Mouse (Mus musculus) cerebellum, adult (tissue): ENCODE measurements around the gene Bcar3.

Experiments used
- ATAC-seq: cut with Nextera tagmentation; 2 replicates; pipeline ENCODE4 v1.9.2; 2017; ENCODE audit warnings: mild to moderate bottlenecking, moderate library complexity, mixed read lengths; ENCODE audit not compliant: insufficient number of reproducible peaks, low FRiP score, low TSS enrichment

Gene Bcar3

DNA sequence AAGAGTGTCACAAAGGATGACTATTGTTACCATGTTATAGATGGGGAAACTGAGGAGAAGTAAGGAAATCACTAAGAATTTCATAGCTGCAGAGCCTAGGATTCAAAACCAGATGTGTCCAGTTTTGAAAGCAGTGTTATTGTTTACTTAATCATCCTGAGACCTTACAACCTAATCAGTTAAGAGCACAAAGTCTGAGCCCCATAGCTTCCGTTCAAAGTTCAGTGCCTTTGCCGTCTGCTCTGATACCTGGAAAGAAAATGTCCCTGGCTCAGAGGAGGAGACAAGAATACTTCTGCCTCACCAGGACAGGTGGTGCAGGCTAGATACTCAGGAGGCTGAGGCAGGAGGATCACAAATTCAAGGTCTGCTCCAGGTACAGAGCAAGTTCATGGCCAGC lies 117.7 kb downstream of the Bcar3 start:
- no peak for ATAC-seq

DNA sequence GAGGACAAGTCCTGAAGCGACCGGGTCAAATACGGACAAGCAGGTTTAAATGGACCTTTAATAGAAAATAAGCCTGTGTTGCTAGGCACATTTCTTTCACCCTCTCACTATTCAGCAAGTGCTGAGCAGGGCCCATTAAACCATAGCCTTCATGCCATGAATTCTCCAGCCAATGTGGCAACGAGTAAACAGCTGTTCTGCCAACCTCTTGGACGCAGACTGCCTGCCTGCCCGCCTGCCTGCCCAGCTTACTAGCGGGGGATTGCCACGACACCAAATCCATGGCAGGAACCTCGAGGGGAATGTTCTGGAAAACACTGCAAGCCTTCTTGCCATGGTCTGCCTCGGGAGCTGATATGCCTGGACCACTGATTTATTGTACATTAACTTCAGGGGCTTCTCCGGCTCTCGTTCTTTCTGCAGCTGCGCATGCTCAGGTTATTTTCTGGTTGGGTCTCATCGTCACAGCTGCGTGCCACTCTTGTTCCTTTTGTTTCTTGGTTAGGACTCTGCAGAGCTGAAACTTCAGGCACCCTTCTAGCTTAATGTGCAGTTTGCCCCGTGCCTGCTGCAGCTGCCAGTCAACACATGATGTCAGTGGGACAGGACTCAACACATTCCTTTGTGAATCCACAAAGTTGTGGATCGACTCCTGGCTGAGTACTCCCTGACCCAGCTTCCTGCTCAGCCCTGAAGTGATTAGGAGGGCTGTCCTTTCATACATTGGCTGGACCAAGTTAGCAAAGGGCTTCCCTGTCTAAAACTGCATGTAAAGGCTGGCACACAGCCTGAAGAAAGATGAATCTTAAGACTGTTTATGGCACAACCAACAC lies 120.0 kb downstream of the Bcar3 start:
- peak; percentile 15; the same call in 1 of the 2 replicates for ATAC-seq

DNA sequence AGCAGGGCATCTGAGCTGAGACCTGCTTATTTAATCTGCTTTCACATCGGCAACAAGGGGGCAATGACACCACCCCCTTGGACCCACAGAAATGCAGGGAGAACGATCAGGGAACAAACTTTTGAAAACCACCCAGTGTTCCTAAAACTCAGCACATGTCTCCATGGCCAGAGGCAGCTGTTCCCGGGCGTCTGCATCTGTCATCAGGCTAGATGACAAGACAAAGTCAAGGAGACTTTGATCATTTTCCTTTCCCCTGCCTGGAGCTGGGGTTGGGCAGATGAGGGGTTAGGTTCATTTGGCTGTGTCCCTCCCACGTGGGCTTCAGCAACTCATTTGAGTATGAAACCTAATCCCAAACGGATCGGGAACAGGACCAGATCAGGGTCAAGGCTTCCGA lies 120.9 kb downstream of the Bcar3 start:
- ATAC-seq: no peak

DNA sequence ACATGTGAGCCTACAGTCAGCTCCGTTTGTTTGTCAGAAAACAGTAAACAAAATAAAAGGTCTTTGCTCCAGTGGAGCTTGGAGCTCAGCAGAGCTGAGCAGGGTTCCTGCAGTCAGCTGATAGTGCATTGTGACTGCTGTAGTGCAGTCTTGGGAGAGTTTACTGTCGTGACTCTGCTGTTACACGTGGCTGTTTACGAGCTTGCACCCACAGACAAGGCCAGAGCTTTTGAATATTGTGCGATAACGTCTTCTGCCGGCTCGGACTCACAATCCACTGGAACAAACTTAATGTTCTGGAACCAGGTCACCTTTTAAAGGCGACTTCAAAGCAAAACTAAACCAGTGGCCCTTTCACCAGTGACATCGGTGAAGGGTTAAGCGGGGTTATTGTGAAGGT lies 123.5 kb downstream of the Bcar3 start:
- no peak for ATAC-seq

DNA sequence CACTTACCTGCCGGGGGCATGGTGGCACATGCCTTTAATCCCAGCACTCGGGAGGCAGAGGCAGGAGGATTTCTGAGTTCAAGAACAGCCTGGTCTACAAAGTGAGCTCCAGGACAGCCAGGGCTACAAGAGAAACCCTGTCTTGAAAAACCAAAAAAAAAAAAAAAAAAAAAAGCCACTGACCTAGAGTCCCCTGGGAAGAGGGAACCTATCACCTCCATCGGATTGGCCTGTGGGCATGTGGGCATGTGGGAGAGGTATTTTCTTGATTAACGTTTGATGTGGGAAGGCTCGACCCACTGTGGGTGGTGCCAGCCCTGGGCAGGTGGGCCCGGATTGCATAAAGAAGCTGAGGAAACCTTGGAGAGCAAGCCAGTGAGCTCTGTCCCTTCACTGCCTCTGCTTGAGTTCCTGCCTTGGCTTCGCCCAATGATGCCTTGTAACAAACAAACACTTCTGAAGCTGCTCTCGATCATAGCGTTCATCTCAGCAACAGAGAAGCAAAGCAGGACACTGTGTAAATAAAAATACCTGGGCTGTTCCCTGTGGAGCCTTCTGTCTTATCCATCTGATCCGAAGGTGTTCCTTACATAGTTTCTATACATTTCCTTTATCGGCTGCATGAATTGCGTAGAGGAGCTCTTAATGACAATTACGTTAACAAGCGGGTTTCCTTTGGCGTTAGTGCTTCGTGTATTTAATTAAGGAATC lies 124.8 kb downstream of the Bcar3 start:
- ATAC-seq: no peak

DNA sequence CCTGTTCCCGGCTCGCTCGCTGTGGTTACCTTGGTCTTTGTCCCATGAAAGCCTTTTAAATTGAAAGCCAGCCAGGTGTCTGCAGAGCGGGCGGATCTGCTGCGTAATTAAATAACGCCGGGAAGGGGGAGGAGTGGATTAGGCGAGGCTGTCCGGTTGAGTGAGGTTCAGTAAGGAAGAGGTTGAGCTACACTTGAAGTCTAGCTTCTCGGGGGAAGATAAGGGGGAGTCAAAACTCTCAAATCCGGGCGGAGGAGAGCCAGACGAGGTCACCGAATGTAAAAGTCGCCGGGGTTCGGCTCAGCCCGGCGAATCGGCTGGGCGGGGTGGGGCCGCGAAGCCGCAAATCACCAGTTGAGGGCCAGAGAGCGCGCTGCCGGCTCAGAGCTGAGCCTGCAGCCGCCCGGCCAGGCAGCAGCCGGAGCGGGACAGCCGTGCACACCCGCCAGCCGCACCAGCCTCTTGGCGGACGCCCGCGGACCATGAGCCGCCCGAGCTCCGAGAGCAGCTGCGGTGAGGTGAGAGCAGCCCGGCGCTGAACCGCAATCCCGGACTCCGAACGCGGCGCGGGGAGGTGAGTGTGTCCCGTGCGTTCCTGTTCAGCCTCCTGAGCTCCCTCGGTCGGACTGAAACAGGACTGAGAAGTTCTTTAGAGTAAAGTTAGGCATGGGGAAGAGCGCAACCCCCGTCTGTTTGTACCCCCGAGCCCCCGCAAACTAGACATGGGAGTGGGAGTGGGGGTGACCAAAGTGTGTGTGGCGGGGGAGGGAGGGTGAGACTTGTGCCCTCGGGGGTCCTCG lies 125.9 kb downstream of the Bcar3 start:
- peak; percentile 89 for ATAC-seq

DNA sequence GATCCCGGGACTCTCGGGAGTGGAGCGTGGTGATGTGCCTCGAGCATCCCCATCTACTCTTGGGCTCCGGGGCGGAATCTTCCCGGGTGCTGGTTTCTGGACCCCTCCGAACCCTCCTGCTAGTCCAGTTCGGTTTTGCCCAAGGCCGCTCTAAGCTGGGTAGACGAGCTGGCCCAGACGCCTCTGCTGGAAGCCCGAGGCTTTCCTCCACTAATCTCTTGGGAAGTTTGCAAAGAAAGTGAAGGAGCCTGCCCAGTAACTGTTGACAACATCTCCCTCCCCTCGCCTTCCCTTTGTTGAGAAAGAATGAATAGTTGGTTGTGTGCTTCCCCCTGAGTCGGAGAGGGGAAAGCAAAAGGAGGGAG lies 126.5 kb downstream of the Bcar3 start:
- ATAC-seq: 0 out of 2 replicates have a peak, but pooled peaks have one; percentile 4

DNA sequence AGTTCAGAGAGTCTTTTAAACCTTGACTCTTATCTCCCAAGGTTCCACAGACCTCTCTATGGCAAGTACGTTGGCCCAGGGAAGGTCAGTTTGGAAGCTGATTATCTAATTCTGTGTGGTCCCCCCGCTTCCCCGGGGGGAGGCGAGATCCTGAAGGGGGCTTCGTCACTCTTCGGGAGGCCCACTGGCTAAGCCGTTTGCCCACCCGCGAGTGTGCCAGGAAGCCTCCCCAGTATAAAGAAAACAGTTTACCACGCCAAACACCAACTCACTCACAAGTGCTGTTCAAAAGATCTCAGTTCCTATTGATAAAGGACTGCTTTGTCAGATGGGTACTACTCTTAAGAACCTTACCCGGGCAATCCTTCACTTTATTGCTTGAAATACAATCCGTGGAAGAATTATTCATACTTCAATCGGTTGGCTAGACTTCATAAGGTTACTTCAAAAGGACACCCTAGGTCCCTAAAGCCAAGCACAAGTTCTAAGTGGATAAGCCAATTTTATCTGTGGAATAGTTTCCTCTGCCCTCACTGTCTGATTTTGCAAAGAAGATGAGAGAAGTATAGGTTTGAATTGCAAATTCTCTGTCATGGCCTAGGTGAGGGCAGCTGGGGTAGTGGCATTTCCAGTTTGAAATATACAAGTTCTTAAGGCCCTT lies 127.2 kb downstream of the Bcar3 start:
- ATAC-seq: no peak

DNA sequence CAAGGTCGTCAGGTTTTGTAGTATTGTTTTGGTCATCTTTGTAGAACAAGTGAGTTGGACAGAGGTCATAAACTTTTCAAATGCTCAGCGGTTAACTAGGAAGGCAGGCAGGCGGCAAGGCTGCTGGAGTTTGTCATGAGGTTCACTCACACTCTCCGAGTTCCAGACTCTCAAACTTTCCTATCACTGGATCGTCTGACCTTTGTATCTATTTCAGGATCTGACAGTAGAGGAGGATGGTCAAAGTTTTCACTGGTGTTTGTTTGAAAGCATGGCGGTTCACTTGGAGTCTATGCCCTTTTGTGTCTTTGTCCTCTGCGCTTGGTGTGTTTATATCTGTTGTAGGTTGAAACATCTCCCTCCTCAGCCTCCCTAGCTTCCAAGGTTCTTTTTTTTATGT lies 127.9 kb downstream of the Bcar3 start:
- no peak for ATAC-seq

DNA sequence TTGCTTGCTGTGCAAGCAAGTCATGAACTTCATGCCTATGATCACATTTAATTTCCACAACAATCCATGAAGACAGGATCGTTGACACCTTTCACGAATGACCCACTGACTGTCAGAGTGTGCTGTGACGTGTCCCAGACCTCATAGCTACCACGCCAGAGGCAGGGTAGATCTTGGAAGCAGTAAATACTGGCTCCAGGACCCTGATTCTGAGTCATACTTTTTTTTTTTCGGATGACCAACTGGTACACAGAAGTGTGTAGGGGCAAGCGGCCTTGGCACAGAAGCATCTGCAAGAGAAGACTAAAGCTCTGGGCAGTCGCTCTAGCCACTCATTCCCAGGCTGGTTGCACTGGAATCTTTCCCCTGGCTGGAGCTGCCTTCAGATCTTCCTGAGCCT lies 128.3 kb downstream of the Bcar3 start:
- ATAC-seq: no peak

DNA sequence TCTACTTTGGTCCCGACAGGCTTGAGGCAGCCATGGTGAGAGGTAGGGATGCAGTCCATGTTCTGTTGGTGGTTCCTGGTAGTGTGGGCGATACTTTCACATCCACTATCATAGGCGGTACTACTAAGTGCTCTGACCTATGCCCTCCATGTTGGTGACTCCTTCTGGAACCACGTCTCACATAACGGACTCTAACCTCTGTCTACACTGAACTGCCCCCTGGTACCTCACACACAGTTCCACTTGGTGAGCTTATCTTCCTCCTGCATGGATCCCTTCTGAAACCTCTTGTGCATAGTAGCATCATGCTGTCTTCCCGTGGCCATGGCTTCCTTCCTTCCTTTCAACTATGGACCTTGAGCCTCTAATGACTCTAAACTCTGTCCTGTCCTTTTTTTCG lies 129.7 kb downstream of the Bcar3 start:
- no peak for ATAC-seq

DNA sequence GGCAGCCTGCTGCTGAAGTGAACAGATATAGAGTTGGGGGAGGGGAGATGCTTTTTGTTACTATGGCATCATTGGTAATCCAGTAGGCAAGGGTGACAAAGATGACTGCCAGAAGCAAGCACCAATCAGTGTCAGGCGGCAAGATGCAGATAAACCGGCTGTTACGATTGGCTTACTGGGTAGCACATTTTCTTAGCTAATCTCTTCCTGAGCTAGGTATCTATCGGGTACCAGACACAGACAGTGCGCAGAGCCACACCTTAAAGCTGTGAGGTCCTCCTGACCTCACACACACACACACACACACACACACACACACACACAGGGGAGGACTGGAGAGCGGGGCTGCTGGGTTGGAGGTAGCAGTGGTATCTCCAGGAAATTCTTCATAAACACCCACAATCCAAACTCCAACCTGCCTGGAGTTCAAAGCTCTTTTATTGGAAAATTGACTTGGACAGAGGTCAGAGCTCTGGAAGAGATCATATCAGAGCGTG lies 134.4 kb downstream of the Bcar3 start:
- no peak for ATAC-seq

DNA sequence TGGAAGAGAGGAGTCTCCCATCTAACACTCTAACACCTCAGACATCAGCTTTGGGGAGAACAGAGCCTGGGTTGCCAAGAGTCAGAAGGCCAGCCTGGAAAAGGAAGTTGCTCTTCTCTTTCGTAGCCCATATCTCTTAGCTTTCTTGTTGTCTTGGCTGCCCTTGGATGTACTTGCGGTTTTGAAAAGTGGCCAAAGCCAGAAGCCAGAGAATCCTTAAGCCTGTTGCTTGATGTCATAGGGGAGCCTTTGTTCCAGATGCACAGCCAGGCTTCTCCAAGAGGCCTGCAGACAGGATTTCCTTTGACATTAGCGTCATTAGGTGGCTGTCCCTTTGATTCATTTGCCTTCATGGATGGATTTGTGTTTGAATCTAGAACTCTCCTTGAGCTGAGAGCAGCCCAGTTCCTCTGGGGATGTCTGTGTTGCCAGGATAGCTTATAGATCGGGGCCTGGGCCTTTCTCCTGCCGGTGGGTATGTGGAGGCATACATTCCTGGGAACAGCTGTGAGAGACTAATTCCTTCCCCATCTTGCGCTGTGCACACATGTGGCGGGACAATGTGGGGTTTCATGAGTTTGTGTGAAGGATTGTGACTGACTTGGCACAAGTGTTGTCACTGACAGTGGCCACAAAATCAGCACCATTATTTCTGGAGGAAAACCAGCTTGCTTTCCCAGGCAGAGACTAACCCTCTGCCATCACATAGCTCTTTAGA lies 137.0 kb downstream of the Bcar3 start:
- ATAC-seq: no peak

DNA sequence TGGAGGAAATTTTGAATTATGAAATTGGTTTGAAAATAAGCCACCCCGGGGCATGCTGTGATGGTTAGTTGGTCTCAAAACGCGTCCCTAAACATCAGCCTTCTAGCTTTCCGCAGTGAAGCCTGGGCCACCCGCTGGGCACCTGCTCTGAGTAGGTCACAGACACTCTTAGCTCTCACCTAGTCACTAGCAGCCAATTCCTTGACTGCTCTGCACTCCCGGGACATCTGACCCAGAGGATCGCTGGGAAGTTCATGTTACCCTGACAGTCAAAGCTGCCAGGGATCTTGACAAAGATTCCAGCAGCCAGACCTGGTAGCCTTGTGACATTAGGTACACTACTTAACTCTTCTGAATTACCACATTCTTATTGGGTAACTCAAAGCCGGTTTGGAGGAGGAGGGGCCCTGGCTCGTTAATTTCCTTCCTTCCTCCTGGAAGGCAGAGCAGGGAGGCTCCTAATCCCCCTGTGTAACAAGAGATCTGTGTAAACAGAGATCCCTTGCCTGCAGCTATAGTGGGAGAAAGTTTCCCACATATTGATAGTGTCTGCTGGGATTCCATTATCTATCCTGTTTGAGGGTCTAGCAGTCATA lies 139.0 kb downstream of the Bcar3 start:
- no peak for ATAC-seq

DNA sequence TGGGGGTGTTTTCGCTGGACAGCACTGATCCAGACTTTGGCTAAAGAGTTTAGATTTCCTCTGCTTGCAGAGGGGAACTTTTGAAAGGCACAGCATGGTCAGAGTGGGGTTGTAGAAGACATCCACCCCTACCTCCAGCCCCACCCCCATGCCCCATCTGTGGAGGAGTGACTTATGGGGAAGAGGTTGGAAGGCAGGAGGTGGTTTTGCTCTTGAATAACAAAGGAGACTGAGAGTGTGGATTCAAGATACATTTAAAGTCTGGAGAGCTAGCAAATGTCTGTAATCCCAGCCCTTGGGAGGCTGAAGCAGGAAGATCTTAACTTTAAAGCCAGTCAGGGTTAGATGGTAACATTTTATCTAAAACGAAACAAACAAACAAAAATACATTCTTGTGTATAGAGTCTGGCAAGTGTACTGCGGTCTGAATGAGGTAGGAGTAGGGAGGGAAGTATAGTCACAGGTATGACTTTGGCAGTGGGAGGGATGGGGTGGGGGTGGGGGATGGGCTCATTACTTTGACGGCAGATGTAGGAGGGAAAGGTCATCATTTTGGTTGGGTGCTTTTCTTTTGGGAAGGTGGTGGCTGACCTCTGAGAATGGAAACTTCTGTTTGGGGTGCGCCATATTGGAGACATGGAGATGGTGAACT lies 140.2 kb downstream of the Bcar3 start:
- ATAC-seq: no peak

DNA sequence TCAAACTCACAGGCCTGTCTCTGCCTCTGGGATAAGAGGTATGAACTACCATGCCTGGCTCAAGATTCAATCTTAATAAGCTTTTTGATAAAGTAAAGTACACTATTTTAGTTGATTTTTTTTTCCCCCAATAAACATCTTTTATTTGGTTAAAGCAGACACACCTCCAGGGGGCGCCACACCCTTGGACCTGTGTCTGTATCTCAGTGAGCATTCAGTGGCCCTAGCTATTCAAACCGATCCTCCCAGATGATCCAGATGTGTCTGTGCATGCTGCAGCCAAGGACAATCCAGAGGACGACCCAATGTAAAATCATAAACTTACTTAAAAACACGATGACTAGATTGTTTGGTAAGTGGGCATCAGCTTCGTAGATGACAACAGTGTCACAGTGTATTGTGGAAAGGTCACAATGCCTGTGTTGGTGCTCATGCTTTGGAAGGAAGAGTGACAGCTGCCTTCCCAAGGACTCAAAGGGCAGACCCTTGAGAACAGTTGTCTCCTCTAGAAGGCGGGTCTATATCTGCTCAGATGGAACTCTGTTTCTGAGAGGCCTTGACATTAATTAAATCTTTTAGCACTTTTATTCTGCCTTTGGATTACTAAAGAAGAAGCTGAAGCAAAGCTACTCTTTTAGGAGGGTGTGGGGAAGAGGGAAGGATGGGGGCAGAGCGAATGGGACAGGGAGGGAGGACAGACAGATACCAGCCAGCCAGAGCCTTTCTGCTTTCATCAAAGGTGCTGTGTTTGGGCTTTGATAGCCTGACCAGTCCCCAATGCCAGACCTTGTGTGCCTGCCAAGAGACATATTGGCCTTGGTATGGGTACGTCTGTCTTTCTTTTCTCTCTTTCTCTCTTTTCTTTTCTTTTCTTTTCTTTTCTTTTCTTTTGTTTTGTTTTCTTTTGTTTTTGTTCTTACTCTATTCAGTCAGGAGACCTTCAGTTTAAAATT lies 141.3 kb downstream of the Bcar3 start:
- no peak for ATAC-seq

DNA sequence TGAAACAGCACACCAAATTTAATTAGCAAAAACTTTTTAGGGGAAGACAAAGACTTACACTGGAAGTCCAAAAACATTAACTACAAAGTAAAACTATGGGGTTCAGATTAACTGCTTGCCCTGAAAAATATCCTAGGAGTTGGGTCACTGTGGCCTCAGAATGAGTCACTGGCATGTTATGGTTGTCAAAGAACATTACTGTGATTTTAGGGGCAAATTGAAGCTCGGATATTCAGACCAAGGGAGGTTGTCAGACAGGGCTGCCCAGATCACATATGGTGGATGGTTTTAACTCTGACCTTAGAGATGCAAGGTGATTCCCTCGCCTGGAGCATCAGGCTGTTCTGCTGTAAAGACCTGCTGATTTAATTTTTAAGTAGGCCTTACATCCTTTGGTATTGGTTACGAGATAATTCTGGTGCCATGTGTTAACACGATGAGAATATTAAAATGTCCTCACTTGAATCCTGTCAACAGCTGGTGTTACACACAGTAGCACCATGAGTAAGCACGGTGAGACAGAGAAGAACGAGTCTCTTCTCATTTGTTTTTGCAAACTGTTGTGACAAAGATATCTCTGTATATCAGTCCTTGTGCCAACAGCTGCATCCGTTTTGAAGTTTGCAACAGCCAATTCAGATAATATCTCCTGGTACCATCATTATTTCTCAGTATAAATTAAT lies 144.3 kb downstream of the Bcar3 start:
- no peak for ATAC-seq
